Mouse (Mus musculus) heart, postnatal 25 days (tissue): ENCODE measurements around the gene Ppp1r27. TPM values are rescaled to one million over a fixed set of nuclear protein-coding genes. Genes with fewer than 3 reads are reported as not detected.
"Not testable (repeated sequence)": the region's sequence is repeated elsewhere in the genome, so short reads cannot be mapped to it uniquely, and the experiment has no call there.

Source experiments
- DNase-seq: peaks from one replicate; pipeline ENCODE4 v3.0.0; 2022; ENCODE audit warnings: low spot score
- intact Hi-C: fragments of 180-260 bp; cut with DNase I; formaldehyde crosslinking; loops from one replicate; pipeline ENCODE4 v1.15.1; 2025
- total RNA-seq, 2 experiments: library from RNA; stranded (reverse); gene quantifications; 2 replicates each; pipeline ENCODE4 v1.2.3; 2021

Ppp1r27 gene
- total RNA-seq, 2 experiments from 2014 or later, result not detected

GRCm38 (mm10) chr11:120577211-120578023 lies 26.5 kb upstream of the Ppp1r27 start:
- no peak for DNase-seq
- intact Hi-C loops, result loop anchor here (2.0 kb wide), 2 partner anchors 35 to 61 kb away; no protein-coding TSS in a partner anchor

- no peak for DNase-seq
- intact Hi-C loops, result loop anchor here (2.0 kb wide), 1 partner anchor 60 kb away; no protein-coding TSS in a partner anchor
These were observed 25.5 kb upstream of the Ppp1r27 start for GRCm38 (mm10) chr11:120576365-120576981.

DNA sequence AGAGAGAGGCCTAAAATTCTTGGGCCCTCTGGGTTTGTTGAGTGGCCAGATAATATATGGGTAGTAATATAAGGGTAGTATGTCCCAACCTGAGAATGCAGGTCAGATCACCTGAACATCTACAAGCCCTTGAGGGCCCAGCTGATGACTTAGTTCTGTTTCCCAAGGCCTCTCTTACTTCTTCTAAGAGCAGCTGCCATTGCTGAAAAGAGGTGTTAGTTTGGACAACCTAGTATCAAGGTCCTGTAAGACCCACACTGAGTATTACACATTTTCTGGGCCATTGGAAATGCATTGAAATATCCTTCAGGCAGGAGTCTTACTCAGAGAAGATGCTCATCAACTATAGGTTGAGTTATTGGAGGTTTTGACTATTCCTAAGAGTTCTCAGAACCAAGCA lies 25.0 kb upstream of the Ppp1r27 start:
- no peak for DNase-seq
- intact Hi-C loops, result loop anchor here (2.0 kb wide), 1 partner anchor 59 kb away; no protein-coding TSS in a partner anchor

GRCm38 (mm10) chr11:120575046-120575445 lies 24.1 kb upstream of the Ppp1r27 start:
- intact Hi-C loops, result no loop called here
- DNase-seq, result no peak

- intact Hi-C loops, result no loop called here
- DNase-seq, result no peak
These were observed 23.3 kb upstream of the Ppp1r27 start for GRCm38 (mm10) chr11:120574278-120574600.

- no peak for DNase-seq
- intact Hi-C loops, result no loop called here
These were observed 22.8 kb upstream of the Ppp1r27 start for GRCm38 (mm10) chr11:120573585-120574277.

DNA sequence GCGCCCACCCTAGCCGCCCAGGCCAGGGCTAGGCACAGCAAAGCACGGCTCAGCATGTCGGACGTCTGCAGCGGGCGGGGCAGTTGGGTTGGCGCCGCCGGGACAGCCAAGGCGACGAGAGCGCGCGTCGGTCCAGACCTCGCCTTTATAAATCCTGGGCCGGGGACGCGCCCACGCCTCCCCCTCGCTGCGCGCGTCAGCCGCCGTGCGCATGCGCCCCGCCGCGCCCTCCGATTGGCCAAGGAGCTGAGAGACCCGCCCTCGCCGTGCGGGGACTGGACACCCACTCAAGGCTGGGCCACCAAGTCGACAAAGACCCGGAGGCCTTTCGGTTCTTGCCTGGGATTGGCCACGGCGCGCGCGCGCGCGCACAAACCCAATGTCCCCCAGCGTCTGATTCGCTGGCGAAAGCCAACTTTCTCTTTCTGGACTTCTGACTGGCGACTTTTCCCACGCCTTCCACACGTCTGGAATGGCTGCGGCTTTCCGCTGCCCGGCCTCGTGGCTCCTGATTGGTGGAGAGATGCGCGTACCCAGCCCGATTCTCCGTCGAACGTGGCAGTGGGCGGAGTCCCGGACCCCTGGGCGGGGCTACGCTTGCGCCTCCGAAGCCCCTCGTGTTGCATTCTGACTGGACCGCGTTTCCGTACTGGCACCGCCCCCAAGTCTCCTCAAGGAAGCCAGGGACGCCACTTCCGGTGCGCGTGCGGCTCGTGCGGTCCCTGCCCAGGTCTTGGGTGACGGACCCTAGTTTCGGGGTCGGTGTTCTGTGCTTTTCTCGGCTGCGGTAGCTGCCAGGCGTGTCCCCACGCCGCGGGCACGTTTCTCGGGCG lies 22.0 kb upstream of the Ppp1r27 start, which contains the start of gene P4hb:
TSS of gene P4hb (minus strand) at position 502 of the 833 bp plus-strand sequence.
- DNase-seq, result peak; percentile 100
- intact Hi-C loops, result loop anchor here (1.0 kb wide), 1 partner anchor 24 kb away; the partner anchor contains the start of gene Mcrip1

DNA sequence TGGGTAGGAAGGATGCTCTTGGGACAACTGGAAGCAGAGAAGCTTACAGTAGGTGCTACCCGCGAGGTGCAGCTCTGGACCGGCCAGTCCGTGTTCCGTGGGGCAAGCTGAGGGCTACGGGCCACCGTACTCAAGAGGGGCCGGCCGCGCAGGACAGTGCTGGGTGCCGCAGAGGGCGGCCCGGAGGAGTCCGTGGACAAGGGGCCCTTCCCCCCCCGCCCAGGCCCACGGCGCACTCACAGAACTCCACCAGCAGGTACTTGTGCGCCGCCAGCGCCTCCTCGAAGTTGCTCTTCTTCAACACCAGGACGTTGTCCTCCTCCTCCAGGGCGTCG lies 21.5 kb upstream of the Ppp1r27 start:
- DNase-seq, result no peak
- intact Hi-C loops, result loop anchor here (1.0 kb wide), 1 partner anchor 23 kb away; the partner anchor contains the start of gene Mcrip1

- DNase-seq, result no peak
- intact Hi-C loops, result loop anchor here (1.0 kb wide), 1 partner anchor 23 kb away; the partner anchor contains the start of gene Mcrip1
These were observed 21.0 kb upstream of the Ppp1r27 start for GRCm38 (mm10) chr11:120571754-120572416.

- DNase-seq, result no peak
- intact Hi-C loops, result no loop called here
These were observed 20.2 kb upstream of the Ppp1r27 start for GRCm38 (mm10) chr11:120571122-120571521.

GRCm38 (mm10) chr11:120568324-120568723 lies 17.4 kb upstream of the Ppp1r27 start:
- intact Hi-C loops, result no loop called here

GRCm38 (mm10) chr11:120565114-120565513 lies 14.2 kb upstream of the Ppp1r27 start:
- intact Hi-C loops, result no loop called here

More at GRCm38 (mm10) chr11:120568324-120568723, 17.4 kb upstream of the Ppp1r27 start:
- DNase-seq, result no peak

GRCm38 (mm10) chr11:120562949-120563348 lies 12.0 kb upstream of the Ppp1r27 start:
- intact Hi-C loops, result no loop called here
- DNase-seq, result no peak

More at GRCm38 (mm10) chr11:120565114-120565513, 14.2 kb upstream of the Ppp1r27 start:
- no peak for DNase-seq

GRCm38 (mm10) chr11:120560952-120561728 lies 10.2 kb upstream of the Ppp1r27 start:
- intact Hi-C loops, result no loop called here

DNA sequence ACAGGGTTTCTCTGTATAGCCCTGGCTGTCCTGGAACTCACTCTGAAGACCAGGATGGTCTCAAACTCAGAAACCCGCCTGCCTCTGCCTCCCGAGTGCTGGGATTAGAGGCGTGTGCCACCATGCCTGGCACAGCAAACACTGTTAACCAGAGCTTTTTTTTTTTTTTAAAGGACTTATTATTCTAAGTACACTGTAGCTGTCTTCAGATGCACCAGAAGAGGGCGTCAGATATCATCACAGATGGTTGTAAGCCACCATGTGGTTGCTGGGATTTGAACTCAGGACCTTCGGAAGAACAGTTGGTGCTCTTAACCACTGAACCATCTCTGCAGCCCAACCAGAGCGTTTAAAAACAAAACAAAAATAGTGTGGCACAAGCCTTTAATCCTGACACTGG lies 7.9 kb upstream of the Ppp1r27 start:
- DNase-seq, intact Hi-C loops: not testable (repeated sequence)

More at GRCm38 (mm10) chr11:120560952-120561728, 10.2 kb upstream of the Ppp1r27 start:
- no peak for DNase-seq

DNA sequence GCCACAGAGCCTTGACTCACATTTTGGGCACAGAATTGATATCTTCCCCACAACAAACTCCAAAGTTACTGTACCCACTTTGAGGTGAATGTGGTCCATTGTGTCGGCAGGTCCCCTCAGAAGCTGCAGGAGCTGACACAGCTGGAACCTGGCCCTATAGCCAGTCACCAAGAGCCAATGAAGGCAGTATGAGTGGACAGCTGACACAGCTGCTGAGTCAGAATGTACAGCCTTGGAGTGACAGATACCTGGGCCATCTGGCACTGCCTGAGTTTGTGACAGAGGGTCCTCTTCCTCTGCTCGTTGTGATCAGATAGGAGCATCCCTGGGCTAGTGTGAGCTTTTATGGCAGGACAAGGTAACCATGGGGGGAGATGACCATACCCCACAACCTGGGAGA lies 4.3 kb upstream of the Ppp1r27 start:
- no peak for DNase-seq
- intact Hi-C loops, result no loop called here

GRCm38 (mm10) chr11:120554834-120555233 lies 3.9 kb upstream of the Ppp1r27 start:
- no peak for DNase-seq

DNA sequence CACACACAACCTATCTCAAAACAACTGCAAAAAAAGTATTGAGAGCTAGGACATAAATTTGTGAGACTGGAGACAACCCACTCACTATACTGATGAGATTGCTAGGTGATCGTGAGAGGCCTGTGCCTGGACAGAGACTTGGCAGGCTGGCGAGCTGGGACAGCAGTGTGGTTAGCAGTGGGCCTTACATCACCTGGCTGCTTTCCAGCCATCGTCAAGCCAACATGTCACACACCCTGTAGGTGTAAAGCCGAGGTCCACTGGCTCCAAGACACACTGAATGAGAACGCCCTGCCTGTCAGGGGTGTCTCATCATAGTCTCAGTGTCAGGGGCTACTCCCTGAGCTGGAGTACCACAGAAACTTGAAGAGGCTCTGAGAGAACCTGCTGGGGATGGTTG lies 1.8 kb upstream of the Ppp1r27 start:
- intact Hi-C loops, result no loop called here
- DNase-seq, result no peak

More at GRCm38 (mm10) chr11:120554834-120555233, 3.9 kb upstream of the Ppp1r27 start:
- intact Hi-C loops, result no loop called here
